Mouse (Mus musculus): Measurements from ENCODE around the gene Ireb2. TPM values are rescaled to one million over a fixed set of nuclear protein-coding genes. Genes with fewer than 3 reads are reported as not detected.

Ireb2 gene
- polyA plus RNA-seq, 2 experiments from 2014 or later = 20.1 to 23.1 TPM

- no peak for ATAC-seq
Observed at GRCm38 (mm10) chr9:54909446-54909845, 45.9 kb downstream of the Ireb2 start.

- ATAC-seq = no peak
Observed at GRCm38 (mm10) chr9:54915576-54915975, 52.0 kb downstream of the Ireb2 start.

- no peak for ATAC-seq
Observed at GRCm38 (mm10) chr9:54916401-54916800, 52.8 kb downstream of the Ireb2 start.

GRCm38 (mm10) chr9:54917010-54917677, 53.6 kb downstream of the Ireb2 start, which contains the start of gene Hykk:
Gene Hykk, plus strand, starts transcription at chr9:54917283.
- peak; percentile 95 for ATAC-seq

GRCm38 (mm10) chr9:54918191-54918590, 54.6 kb downstream of the Ireb2 start:
- ATAC-seq = no peak

GRCm38 (mm10) chr9:54918781-54919180, 55.2 kb downstream of the Ireb2 start:
- ATAC-seq = no peak

GRCm38 (mm10) chr9:54919946-54920345, 56.4 kb downstream of the Ireb2 start:
- ATAC-seq = no peak

GRCm38 (mm10) chr9:54930741-54931140, 67.2 kb downstream of the Ireb2 start:
- no peak for ATAC-seq

GRCm38 (mm10) chr9:54931765-54932164, 68.2 kb downstream of the Ireb2 start:
- ATAC-seq = no peak

GRCm38 (mm10) chr9:54932379-54932778, 68.8 kb downstream of the Ireb2 start:
- no peak for ATAC-seq

GRCm38 (mm10) chr9:54942071-54942470, 78.5 kb downstream of the Ireb2 start:
- no peak for ATAC-seq

- ATAC-seq = no peak
Observed at GRCm38 (mm10) chr9:54944467-54944866, 80.9 kb downstream of the Ireb2 start.

GRCm38 (mm10) chr9:54946256-54946655, 82.7 kb downstream of the Ireb2 start:
- no peak for ATAC-seq

- no peak for ATAC-seq
Observed at GRCm38 (mm10) chr9:54949465-54949864, 85.9 kb downstream of the Ireb2 start.

- ATAC-seq = peak; percentile 1
Observed at GRCm38 (mm10) chr9:54950162-54950561, 86.6 kb downstream of the Ireb2 start.

GRCm38 (mm10) chr9:54950575-54951321, 87.2 kb downstream of the Ireb2 start, which contains the start of the genes Psma4 and AY074887:
Gene Psma4, plus strand, starts transcription at chr9:54950790.
Gene AY074887, minus strand, starts transcription at chr9:54950998.
- ATAC-seq = peak; percentile 99

- ATAC-seq = peak; percentile 85
Observed at GRCm38 (mm10) chr9:54961059-54961458, 97.5 kb downstream of the Ireb2 start.

Other genes starting within 250 kb of the Ireb2 start
- gene Acsbg1, start 201.9 kb upstream of the Ireb2 start, polyA plus RNA-seq (2017; shearing (Covaris generic)) = 10 to 100 TPM; 41.1 to 75.2 TPM
- gene Dnaja4, start 164.9 kb upstream of the Ireb2 start, polyA plus RNA-seq (2017; shearing (Covaris generic)) = 1 to 10 TPM; 2.9 to 4.0 TPM
- 100 to 1,000 TPM; 127 to 147 TPM for gene Wdr61, start 129.3 kb upstream of the Ireb2 start, polyA plus RNA-seq (2017; shearing (Covaris generic))
- gene Crabp1, start 99.0 kb upstream of the Ireb2 start, polyA plus RNA-seq (2017; shearing (Covaris generic)) = not detected
- under 1 TPM; 0.30 to 0.46 TPM for gene Hykk, start 53.5 kb downstream of the Ireb2 start, polyA plus RNA-seq (2017; shearing (Covaris generic))
- gene Psma4, start 87.0 kb downstream of the Ireb2 start, polyA plus RNA-seq (2017; shearing (Covaris generic)) = 100 to 1,000 TPM; 241 to 271 TPM
- not detected for gene AY074887, start 87.2 kb downstream of the Ireb2 start, polyA plus RNA-seq (2017; shearing (Covaris generic))
- gene Chrna5, start 117.1 kb downstream of the Ireb2 start, polyA plus RNA-seq (2017; shearing (Covaris generic)) = not detected
- not detected for gene Chrna3, start 162.8 kb downstream of the Ireb2 start, polyA plus RNA-seq (2017; shearing (Covaris generic))
- gene Chrnb4, start 185.0 kb downstream of the Ireb2 start, polyA plus RNA-seq (2017; shearing (Covaris generic)) = not detected

All from CD4-positive, CD25-positive, alpha-beta regulatory T cell, adult 4 months (primary cell).